Mouse (Mus musculus): ENCODE results near the gene Idh3g. TPM values are rescaled to one million over a fixed set of nuclear protein-coding genes. Genes with fewer than 3 reads are reported as not detected.
"Not testable (repeated sequence)": the region's sequence is repeated elsewhere in the genome, so short reads cannot be mapped to it uniquely, and the experiment has no call there.

The Idh3g gene
- polyA plus RNA-seq, 1 experiment = 247 TPM

DNA sequence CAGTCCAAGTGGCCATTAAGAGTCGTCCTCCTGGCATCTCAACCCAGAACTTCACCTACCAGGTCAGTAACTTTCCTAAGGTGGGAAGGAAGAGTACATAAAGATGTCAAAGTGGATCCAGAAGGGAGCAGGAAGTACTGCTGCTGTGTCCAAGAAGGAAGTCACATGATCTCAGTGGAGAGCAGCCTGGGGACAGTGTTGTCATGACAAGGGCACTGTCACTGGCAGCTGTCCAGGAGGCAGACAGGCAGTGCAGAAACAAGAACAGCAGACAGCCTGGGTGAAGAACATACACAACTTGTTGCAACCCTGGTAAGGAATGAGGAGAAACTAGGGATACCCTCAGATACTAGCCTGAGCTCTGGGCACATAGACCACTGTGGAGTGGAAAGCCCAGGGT, 21.4 kb downstream of the Idh3g start:
- Histone ChIP-seq H3K4me3 (replicated peaks; ENCODE audit: extremely low read depth, low read depth, low read length) (no peak overlapping the region), H3K4me1 (ENCODE audit: control insufficient read depth, insufficient read depth, low read length) (peaks cover 7% of the 10 kb centered on the region)
- peak; percentile 17 for DNase-seq
- TF ChIP-seq POLR2A (IDR thresholded peaks at IDR 0.05; ENCODE audit: borderline replicate concordance, extremely low read depth, low read depth, low read length) = no peak
- no peak for TF ChIP-seq CTCF (IDR thresholded peaks at IDR 0.05; ENCODE audit: insufficient read depth, low read length)
- 36% methylated on average over 1 of the region's 1 CpGs for WGBS

GRCm38 (mm10) chrX:73758611-73759290, 27.9 kb downstream of the Idh3g start:
- no peak for DNase-seq
- no peak for TF ChIP-seq POLR2A (IDR thresholded peaks at IDR 0.05; ENCODE audit: borderline replicate concordance, extremely low read depth, low read depth, low read length)
- no peak for TF ChIP-seq CTCF (IDR thresholded peaks at IDR 0.05; ENCODE audit: insufficient read depth, low read length)
- Histone ChIP-seq H3K4me3 (replicated peaks; ENCODE audit: extremely low read depth, low read depth, low read length) (no peak overlapping the region), H3K4me1 (ENCODE audit: control insufficient read depth, insufficient read depth, low read length) (no peaks in the 10 kb centered on the region)
- 81% methylated on average over 13 of the region's 13 CpGs for WGBS

GRCm38 (mm10) chrX:73756334-73757140, 30.2 kb downstream of the Idh3g start, which contains the start of gene Plxnb3:
Gene Plxnb3, plus strand, starts transcription at chrX:73757090.
- no peak within 1 kb of the TSS for H3K4me3 ChIP-seq (replicated peaks; ENCODE audit: extremely low read depth, low read depth, low read length)
- no peak for DNase-seq
- no peaks in the 10 kb centered on the region for H3K4me1 ChIP-seq (ENCODE audit: control insufficient read depth, insufficient read depth, low read length)
- no peak for TF ChIP-seq CTCF (IDR thresholded peaks at IDR 0.05; ENCODE audit: insufficient read depth, low read length)
- TF ChIP-seq POLR2A (IDR thresholded peaks at IDR 0.05; ENCODE audit: borderline replicate concordance, extremely low read depth, low read depth, low read length) = no peak
- WGBS = 83% methylated on average over 5 of the region's 5 CpGs

DNA sequence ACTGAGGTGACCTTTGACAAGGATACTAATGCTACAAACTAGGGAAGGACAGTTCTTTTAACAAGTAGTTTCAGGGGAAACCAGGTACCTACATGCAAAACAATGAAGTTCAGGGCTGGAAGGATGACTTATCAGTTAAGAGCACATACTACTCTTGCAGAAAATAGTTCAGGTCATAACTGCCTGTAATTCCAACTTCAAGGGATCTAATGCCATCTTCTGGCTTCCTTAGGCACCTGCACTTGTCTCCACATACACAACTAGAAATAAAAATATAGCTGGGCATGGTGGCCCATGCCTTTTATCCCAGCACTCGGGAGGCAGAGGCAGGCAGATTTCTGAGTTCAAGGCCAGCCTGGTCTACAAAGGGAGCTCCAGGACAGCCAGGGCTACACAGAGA, 37.7 kb downstream of the Idh3g start:
- no peaks in the 10 kb centered on the region for H3K4me1 ChIP-seq (ENCODE audit: control insufficient read depth, insufficient read depth, low read length)
- WGBS = 97% methylated on average over 1 of the region's 1 CpGs
- TF ChIP-seq POLR2A (IDR thresholded peaks at IDR 0.05; ENCODE audit: borderline replicate concordance, extremely low read depth, low read depth, low read length) = no peak
- TF ChIP-seq CTCF (IDR thresholded peaks at IDR 0.05; ENCODE audit: insufficient read depth, low read length) = no peak

DNA sequence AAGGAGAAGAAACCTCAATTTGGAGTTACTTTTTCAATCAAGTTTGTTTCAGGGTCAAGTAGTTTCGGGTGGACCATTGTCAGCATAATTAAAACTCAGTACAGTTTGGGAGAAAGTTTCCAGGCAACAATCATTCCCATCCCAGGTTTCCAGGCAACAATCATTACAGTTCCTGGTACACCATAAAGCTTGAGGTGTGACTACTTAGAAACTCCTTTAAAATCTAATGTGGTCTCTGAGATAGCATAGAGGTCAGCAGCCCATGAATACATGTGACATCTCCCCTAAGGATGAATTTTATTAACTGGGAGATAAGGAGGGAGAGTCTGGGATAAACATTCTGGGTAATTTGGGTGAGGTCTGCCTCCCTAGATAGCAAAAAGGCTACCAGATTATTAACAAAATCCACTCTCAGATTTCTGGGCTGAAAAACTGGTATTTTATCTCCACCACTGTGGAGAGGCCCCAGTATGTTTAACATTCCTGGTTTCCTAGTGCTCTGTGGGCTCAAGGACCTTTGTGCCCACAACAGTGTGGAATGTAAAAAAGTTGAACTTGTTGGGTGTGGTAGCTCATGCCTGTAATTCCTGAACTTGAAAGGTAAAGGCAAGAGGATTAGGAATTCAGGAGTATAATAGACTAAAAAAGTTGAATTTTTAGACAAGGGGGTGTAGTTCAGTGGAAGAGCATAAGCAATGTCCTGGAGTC, 41.8 kb downstream of the Idh3g start:
- WGBS = 50% methylated on average over 1 of the region's 1 CpGs
- no peak for TF ChIP-seq POLR2A (IDR thresholded peaks at IDR 0.05; ENCODE audit: borderline replicate concordance, extremely low read depth, low read depth, low read length)
- H3K4me3 ChIP-seq (replicated peaks; ENCODE audit: extremely low read depth, low read depth, low read length) = no peak overlapping the region
- DNase-seq = no peak
- H3K4me1 ChIP-seq (ENCODE audit: control insufficient read depth, insufficient read depth, low read length) = no peaks in the 10 kb centered on the region

More for the DNA sequence above, 37.7 kb downstream of the Idh3g start:
- no peak overlapping the region for H3K4me3 ChIP-seq (replicated peaks; ENCODE audit: extremely low read depth, low read depth, low read length)
- DNase-seq = no peak

GRCm38 (mm10) chrX:73739841-73740240, 46.9 kb downstream of the Idh3g start:
- DNase-seq; H3K4me3 ChIP-seq (replicated peaks; ENCODE audit: extremely low read depth, low read depth, low read length); H3K4me1 ChIP-seq (ENCODE audit: control insufficient read depth, insufficient read depth, low read length): not testable (repeated sequence)
- WGBS = 89% methylated on average over 7 of the region's 7 CpGs

DNA sequence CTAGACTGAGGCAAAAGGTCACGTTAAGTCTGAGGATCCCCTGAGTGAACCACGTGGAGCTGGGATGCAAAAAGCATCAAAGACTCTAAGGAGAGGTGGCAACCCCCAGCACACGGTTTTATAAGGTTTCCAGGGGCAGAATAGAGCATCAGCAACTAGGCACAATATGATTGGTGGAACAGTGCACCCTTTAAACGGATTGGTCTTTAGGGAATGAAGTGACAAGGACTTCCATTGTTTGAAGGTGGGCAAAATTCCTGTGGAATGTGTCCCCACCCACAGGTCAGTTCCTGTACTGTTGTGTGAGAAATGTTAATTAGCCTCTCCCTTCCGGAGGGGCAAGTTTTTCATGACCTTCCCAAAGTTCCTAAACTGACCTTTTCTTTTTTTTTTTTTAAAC, 47.5 kb downstream of the Idh3g start:
- DNase-seq = no peak
- WGBS = 54% methylated on average over 5 of the region's 5 CpGs
- TF ChIP-seq CTCF (IDR thresholded peaks at IDR 0.05; ENCODE audit: insufficient read depth, low read length) = no peak
- Histone ChIP-seq H3K4me3 (replicated peaks; ENCODE audit: extremely low read depth, low read depth, low read length) (no peak overlapping the region), H3K4me1 (ENCODE audit: control insufficient read depth, insufficient read depth, low read length) (no peaks in the 10 kb centered on the region)

- DNase-seq = no peak
- no peaks in the 10 kb centered on the region for H3K4me1 ChIP-seq (ENCODE audit: control insufficient read depth, insufficient read depth, low read length)
- H3K4me3 ChIP-seq (replicated peaks; ENCODE audit: extremely low read depth, low read depth, low read length) = no peak overlapping the region
- 70% methylated on average over 1 of the region's 1 CpGs for WGBS
- TF ChIP-seq POLR2A (IDR thresholded peaks at IDR 0.05; ENCODE audit: borderline replicate concordance, extremely low read depth, low read depth, low read length) (no peak), CTCF (IDR thresholded peaks at IDR 0.05; ENCODE audit: insufficient read depth, low read length) (peak; percentile 35; the same call in 1 of the 2 replicates)
Measured at GRCm38 (mm10) chrX:73738155-73738554, 48.5 kb downstream of the Idh3g start.

DNA sequence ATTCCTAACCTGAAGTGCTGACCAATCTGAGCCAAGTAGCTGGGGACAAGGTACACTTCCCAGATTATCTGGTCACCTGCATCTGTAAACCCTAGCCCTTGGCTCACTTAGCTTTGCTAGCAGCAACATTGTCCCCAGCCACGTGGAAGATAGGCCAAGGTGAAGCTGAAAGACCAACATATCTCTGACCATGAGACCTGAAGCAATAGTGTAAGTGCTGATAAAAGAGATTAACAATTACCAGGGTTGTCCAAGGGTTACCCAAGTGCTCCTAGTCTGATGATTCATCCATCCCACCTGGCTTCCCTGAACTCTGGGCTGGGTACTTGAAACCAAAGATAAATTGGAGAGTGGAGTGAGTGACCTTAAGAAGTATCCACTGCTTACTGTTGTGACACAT, 55.8 kb downstream of the Idh3g start:
- 47% methylated on average over 1 of the region's 1 CpGs for WGBS
- no peak for TF ChIP-seq POLR2A (IDR thresholded peaks at IDR 0.05; ENCODE audit: borderline replicate concordance, extremely low read depth, low read depth, low read length)
- TF ChIP-seq CTCF (IDR thresholded peaks at IDR 0.05; ENCODE audit: insufficient read depth, low read length) = no peak
- Histone ChIP-seq H3K4me1 (ENCODE audit: control insufficient read depth, insufficient read depth, low read length) (no peaks in the 10 kb centered on the region), H3K4me3 (replicated peaks; ENCODE audit: extremely low read depth, low read depth, low read length) (no peak overlapping the region)
- no peak for DNase-seq

Other genes with a start within 250 kb of the Idh3g start
- gene Dusp9, start 147.5 kb downstream of the Idh3g start, polyA plus RNA-seq (2012; rRNA removed) = 1.3 and 1.4 TPM in 2 replicates
- gene Pnck, start 126.8 kb downstream of the Idh3g start, polyA plus RNA-seq (2012; rRNA removed) = 5.1 and 6.1 TPM in 2 replicates
- gene Slc6a8, start 113.7 kb downstream of the Idh3g start, polyA plus RNA-seq (2012; rRNA removed) = 47.8 and 59.1 TPM in 2 replicates
- 39.7 and 71.0 TPM in 2 replicates for gene Bcap31, start 70.7 kb downstream of the Idh3g start, polyA plus RNA-seq (2012; rRNA removed)
- gene Abcd1, start 70.3 kb downstream of the Idh3g start, polyA plus RNA-seq (2012; rRNA removed) = 49.9 and 53.6 TPM in 2 replicates
- gene Plxnb3, start 29.8 kb downstream of the Idh3g start, polyA plus RNA-seq (2012; rRNA removed) = 1.3 and 1.4 TPM in 2 replicates
- gene Srpk3, start 12.5 kb downstream of the Idh3g start, polyA plus RNA-seq (2012; rRNA removed) = 7.1 and 13.1 TPM in 2 replicates
- 153 and 171 TPM in 2 replicates for gene Ssr4, start 131 bp upstream of the Idh3g start, polyA plus RNA-seq (2012; rRNA removed)
- gene Pdzd4, start 38.1 kb upstream of the Idh3g start, polyA plus RNA-seq (2012; rRNA removed) = 2.1 and 2.2 TPM in 2 replicates
- not detected in 2 replicates for gene Avpr2, start 105.2 kb upstream of the Idh3g start, polyA plus RNA-seq (2012; rRNA removed)
- 6.6 and 9.4 TPM in 2 replicates for gene L1cam, start 109.2 kb upstream of the Idh3g start, polyA plus RNA-seq (2012; rRNA removed)
- 27.8 and 39.0 TPM in 2 replicates for gene Arhgap4, start 135.0 kb upstream of the Idh3g start, polyA plus RNA-seq (2012; rRNA removed)
- 33.3 and 42.6 TPM in 2 replicates for gene Naa10, start 135.0 kb upstream of the Idh3g start, polyA plus RNA-seq (2012; rRNA removed)
- 37.5 and 42.3 TPM in 2 replicates for gene Renbp, start 144.0 kb upstream of the Idh3g start, polyA plus RNA-seq (2012; rRNA removed)
- 61.4 and 62.6 TPM in 2 replicates for gene Hcfc1, start 179.5 kb upstream of the Idh3g start, polyA plus RNA-seq (2012; rRNA removed)
- 152 and 177 TPM in 2 replicates for gene Irak1, start 237.0 kb upstream of the Idh3g start, polyA plus RNA-seq (2012; rRNA removed)